Mouse (Mus musculus) left cerebral cortex, postnatal 36 days (tissue): ENCODE measurements around the gene Liph. TPM values are rescaled to one million over a fixed set of nuclear protein-coding genes. Genes with fewer than 3 reads are reported as not detected.
A peak's percentile ranks its signal among the peaks of the same experiment; 100 is the strongest.
"Not testable (repeated sequence)": the region's sequence is repeated elsewhere in the genome, so short reads cannot be mapped to it uniquely, and the experiment has no call there.

ENCODE experiments used
- DNase-seq, 2 experiments: peaks; one replicate each; pipeline ENCODE4 v3.0.0; 2021 to 2022; ENCODE audit warnings: low spot score in 2 of 2, mixed read lengths in 1 of 2
- intact Hi-C: fragments of 180-260 bp; cut with DNase I; formaldehyde crosslinking; loops from one replicate; pipeline ENCODE4 v1.15.1; 2025
- total RNA-seq, 2 experiments: library from RNA; stranded (reverse); gene quantifications; 2 replicates each; pipeline ENCODE4 v1.2.3; 2021

Liph gene
- under 1 TPM; 0.25 to 0.57 TPM for total RNA-seq

- intact Hi-C loops, result no loop called here
- no peak for DNase-seq
These were observed at the start of gene Liph for GRCm38 (mm10) chr16:21995304-21995703. Gene Liph, minus strand, starts transcription at chr16:21995663.

GRCm38 (mm10) chr16:22043830-22044229 lies 48.4 kb upstream of the Liph start:
- intact Hi-C loops, result no loop called here
- DNase-seq, result no peak

- DNase-seq, result no peak
- intact Hi-C loops, result no loop called here
These were observed 44.5 kb upstream of the Liph start for GRCm38 (mm10) chr16:22039978-22040377.

- DNase-seq, result no peak
- intact Hi-C loops, result no loop called here
These were observed 43.1 kb upstream of the Liph start for GRCm38 (mm10) chr16:22038554-22038953.

- intact Hi-C loops, result no loop called here
- no peak for DNase-seq
These were observed 32.0 kb upstream of the Liph start for GRCm38 (mm10) chr16:22027474-22027873.

- no peak for DNase-seq
- intact Hi-C loops, result loop anchor here (5.0 kb wide), 1 partner anchor 185 kb away; no protein-coding TSS in a partner anchor
These were observed 26.7 kb upstream of the Liph start for GRCm38 (mm10) chr16:22022122-22022521.

- no peak for DNase-seq
These were observed 20.1 kb upstream of the Liph start for GRCm38 (mm10) chr16:22015569-22015968.

GRCm38 (mm10) chr16:22009596-22009995 lies 14.1 kb upstream of the Liph start:
- DNase-seq, result no peak
- intact Hi-C loops, result loop anchor here (5.0 kb wide), 2 partner anchors 62 to 162 kb away; partner anchors contain the start of gene Tmem41a

More at GRCm38 (mm10) chr16:22015569-22015968, 20.1 kb upstream of the Liph start:
- intact Hi-C loops, result no loop called here

GRCm38 (mm10) chr16:22009099-22009584 lies 13.7 kb upstream of the Liph start, which contains the start of gene Senp2:
Gene Senp2, plus strand, starts transcription at chr16:22009484.
- peak; percentile 100 for DNase-seq
- intact Hi-C loops, result loop anchor here (5.0 kb wide), 2 partner anchors 62 to 162 kb away; partner anchors contain the start of gene Tmem41a

GRCm38 (mm10) chr16:22001606-22002005 lies 6.1 kb upstream of the Liph start:
- DNase-seq, result no peak
- intact Hi-C loops, result no loop called here

GRCm38 (mm10) chr16:22001172-22001571 lies 5.7 kb upstream of the Liph start:
- no peak for DNase-seq
- intact Hi-C loops, result no loop called here

GRCm38 (mm10) chr16:21999941-22000690 lies 4.7 kb upstream of the Liph start:
- intact Hi-C loops, result no loop called here
- DNase-seq, result no peak

- intact Hi-C loops, result no loop called here
- peak in 1 of 2 experiments; percentile 14 for DNase-seq
These were observed 2.6 kb upstream of the Liph start for GRCm38 (mm10) chr16:21998061-21998460.

GRCm38 (mm10) chr16:21996881-21997641 lies 1.6 kb upstream of the Liph start:
- no peak for DNase-seq
- intact Hi-C loops, result no loop called here

GRCm38 (mm10) chr16:21996402-21996801 lies 939 bp upstream of the Liph start:
- intact Hi-C loops, result no loop called here

GRCm38 (mm10) chr16:21991774-21992173 lies 3.7 kb downstream of the Liph start:
- no peak for DNase-seq
- intact Hi-C loops, result no loop called here

More at GRCm38 (mm10) chr16:21996402-21996801, 939 bp upstream of the Liph start:
- no peak for DNase-seq

GRCm38 (mm10) chr16:21990893-21991292 lies 4.6 kb downstream of the Liph start:
- DNase-seq, intact Hi-C loops: not testable (repeated sequence)

- no peak for DNase-seq
- intact Hi-C loops, result no loop called here
These were observed 7.5 kb downstream of the Liph start for GRCm38 (mm10) chr16:21987956-21988355.

- no peak for DNase-seq
- intact Hi-C loops, result no loop called here
These were observed 9.3 kb downstream of the Liph start for GRCm38 (mm10) chr16:21986191-21986590.

- no peak for DNase-seq
These were observed 11.4 kb downstream of the Liph start for GRCm38 (mm10) chr16:21984091-21984490.

More at GRCm38 (mm10) chr16:21984091-21984490, 11.4 kb downstream of the Liph start:
- intact Hi-C loops, result no loop called here
